Mouse (Mus musculus) left cerebral cortex, postnatal 14 days (tissue): ENCODE data around the gene Plekhg1. TPM values are rescaled to one million over a fixed set of nuclear protein-coding genes. Genes with fewer than 3 reads are reported as not detected.

Experiments used
- DNase-seq, 2 experiments: peaks; one replicate each; pipeline ENCODE4 v3.0.0; 2021 to 2022; ENCODE audit warnings: low spot score in 2 of 2, mixed read lengths in 1 of 2
- intact Hi-C: fragments of 180-260 bp; cut with DNase I; formaldehyde crosslinking; loops from one replicate; pipeline ENCODE4 v1.15.1; 2025
- total RNA-seq, 2 experiments: library from RNA; stranded (reverse); gene quantifications; 2 replicates each; pipeline ENCODE4 v1.2.3; 2021

Plekhg1 gene
- total RNA-seq, 2 experiments from 2014 or later = 14.3 to 16.5 TPM

DNA sequence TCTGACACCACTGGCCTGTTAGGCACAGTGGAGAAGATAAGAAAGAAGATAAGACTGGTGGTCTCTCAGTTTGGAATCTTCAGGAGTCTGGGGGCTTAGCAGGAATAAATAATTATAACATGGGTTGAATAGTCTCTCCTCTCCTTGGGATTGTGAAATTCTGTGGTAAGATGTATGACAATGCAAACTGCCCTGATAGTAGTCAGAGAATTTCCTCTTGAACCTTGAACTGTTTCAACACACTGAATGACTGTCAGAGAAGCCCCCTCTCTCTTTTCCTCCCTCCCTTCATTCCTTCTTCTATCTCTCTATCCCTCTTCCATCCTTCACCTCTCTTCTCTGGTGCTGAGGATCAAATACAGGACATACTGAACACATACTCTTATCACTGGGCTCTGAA lies 196.7 kb downstream of the Plekhg1 start:
- no peak for DNase-seq
- intact Hi-C loops = no loop called here

- no peak for DNase-seq
Measured at GRCm38 (mm10) chr10:3939895-3940595, 199.9 kb downstream of the Plekhg1 start.

GRCm38 (mm10) chr10:3940596-3940975 lies 200.4 kb downstream of the Plekhg1 start:
- no peak for DNase-seq
- intact Hi-C loops = loop anchor here (5.0 kb wide), 2 partner anchors 198 to 608 kb away; partner anchors contain the start of gene Plekhg1

More at GRCm38 (mm10) chr10:3939895-3940595, 199.9 kb downstream of the Plekhg1 start:
- intact Hi-C loops = loop anchor here (5.0 kb wide), 2 partner anchors 198 to 608 kb away; partner anchors contain the start of gene Plekhg1

- no peak for DNase-seq
- intact Hi-C loops = loop anchor here (5.0 kb wide), 2 partner anchors 199 to 609 kb away; partner anchors contain the start of gene Plekhg1
Measured at GRCm38 (mm10) chr10:3941054-3941757, 201.0 kb downstream of the Plekhg1 start.

GRCm38 (mm10) chr10:3942289-3942688 lies 202.1 kb downstream of the Plekhg1 start:
- intact Hi-C loops = loop anchor here (5.0 kb wide), 2 partner anchors 200 to 610 kb away; partner anchors contain the start of gene Plekhg1
- no peak for DNase-seq

DNA sequence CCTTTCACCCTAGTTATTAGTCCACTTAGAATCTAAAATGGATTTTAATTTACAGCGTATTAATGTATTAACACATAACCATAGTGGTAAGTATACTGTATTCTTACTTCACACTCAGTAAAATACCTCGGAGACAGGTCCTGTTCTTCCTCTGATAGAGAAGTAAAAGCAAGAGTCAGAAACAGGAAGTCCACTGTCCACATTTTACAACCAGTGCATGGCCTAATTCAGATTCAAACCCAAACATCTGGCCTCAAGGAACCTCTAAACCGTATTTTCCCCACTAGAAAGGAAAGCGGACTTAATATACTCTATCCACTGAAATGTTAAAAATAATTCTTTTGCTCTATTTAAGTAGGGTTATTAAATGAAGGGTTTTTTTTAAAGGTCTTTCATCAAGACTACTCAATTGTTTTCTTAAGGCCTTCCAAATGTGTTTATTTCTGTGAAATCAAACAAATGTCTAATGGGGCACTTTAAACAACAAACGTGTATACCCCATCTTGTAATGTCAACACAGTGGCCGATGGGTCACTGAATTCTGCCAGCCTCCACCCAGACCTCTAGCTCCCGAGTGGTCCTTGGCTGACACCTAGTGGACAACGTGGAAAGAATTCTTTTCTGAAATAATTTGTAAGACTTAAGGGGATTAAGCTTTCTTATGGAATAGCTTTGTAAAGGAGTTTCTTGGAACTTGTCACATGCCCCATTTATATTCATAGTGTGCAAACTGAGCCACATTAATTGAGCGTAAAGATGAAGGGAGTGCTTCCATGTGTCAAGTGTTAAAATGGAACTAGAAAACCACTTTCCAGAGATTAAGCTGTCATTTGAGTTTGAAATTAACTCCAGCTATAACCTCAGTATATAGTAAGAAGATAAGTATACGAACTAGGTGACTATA lies 203.6 kb downstream of the Plekhg1 start:
- intact Hi-C loops = loop anchor here (1.0 to 5.0 kb wide), 4 partner anchors 201 to 611 kb away; partner anchors contain the start of gene Plekhg1

GRCm38 (mm10) chr10:3946871-3947270 lies 206.7 kb downstream of the Plekhg1 start:
- intact Hi-C loops = no loop called here
- no peak for DNase-seq

More for the DNA sequence above, 203.6 kb downstream of the Plekhg1 start:
- DNase-seq = peak in 1 of 2 experiments; percentile 63

GRCm38 (mm10) chr10:3947346-3947745 lies 207.2 kb downstream of the Plekhg1 start:
- intact Hi-C loops = no loop called here
- DNase-seq = no peak

DNA sequence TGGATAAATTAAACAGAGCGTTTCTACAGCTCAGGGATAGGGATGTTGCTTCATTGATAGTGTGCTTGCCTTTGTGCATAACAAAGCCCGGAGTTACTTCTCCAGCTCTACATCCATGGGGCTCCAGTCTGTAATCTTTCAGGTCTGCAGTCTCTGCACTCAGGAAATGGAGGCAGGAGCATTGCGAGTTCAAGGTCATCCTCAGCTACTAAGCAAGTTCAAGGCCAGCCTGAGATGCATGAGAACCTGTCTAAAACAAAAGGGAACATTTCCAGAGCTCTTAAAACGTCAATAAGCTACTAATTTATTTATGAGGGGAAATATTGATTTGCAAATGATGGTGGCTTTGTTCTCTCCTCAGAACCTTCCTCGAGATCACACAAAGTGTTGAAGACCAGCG lies 209.1 kb downstream of the Plekhg1 start:
- no peak for DNase-seq
- intact Hi-C loops = no loop called here

GRCm38 (mm10) chr10:3956471-3956870 lies 216.3 kb downstream of the Plekhg1 start:
- DNase-seq = no peak
- intact Hi-C loops = no loop called here

DNA sequence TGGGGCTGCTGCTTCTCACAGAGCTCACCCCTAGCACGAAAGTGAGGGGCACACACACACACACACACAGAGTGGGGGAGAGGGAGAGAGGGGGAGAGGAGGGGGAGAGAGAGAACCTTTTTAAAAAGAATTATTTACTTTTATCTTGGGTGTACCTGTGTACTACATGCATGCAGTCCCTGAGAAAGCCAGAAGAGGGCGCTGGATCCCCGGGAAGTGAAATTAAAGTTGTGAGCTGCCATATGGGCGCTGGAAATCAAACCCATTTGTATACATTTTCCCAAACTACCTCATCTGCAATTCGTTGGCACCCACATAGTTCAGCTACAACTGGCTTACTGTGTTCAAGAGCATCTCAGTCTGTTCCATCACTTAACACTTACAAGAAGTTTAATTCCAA lies 218.4 kb downstream of the Plekhg1 start:
- no peak for DNase-seq
- intact Hi-C loops = no loop called here

GRCm38 (mm10) chr10:3969026-3969425 lies 228.9 kb downstream of the Plekhg1 start:
- intact Hi-C loops = no loop called here
- no peak for DNase-seq

GRCm38 (mm10) chr10:3972237-3972636 lies 232.1 kb downstream of the Plekhg1 start:
- DNase-seq = no peak
- intact Hi-C loops = no loop called here

DNA sequence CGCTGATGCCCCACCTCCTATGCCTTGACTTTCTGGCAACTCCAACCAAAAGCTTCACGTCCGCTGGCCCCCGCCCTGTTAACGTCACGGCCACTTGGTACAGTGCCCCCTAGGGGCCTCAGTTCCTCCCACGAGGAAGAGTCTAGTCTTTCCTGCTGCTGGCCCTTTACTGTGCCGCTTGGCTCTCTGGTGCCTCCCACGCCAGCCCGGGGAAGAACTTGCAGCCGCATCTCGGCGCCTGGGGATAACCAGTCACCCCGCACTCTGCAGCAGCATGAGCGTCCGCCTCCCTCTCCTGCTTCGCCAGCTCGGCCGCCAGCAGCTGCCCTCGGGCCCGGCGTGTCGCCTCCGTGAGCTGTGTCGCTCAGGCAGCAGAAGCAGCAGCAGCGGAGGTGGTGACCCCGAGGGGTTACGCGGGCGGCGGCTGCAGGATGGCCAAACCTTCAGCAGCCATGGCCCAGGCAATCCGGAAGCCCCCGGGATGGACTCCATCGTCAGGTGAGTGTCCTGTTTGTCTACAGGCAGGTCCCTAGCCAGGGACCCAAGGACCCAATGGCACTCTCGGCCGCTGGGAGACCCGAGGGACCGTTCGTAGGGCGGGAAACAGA lies 232.9 kb downstream of the Plekhg1 start, which contains the start of gene Mthfd1l:
TSS of gene Mthfd1l (plus strand) at position 138 of the 608 bp plus-strand sequence.
- intact Hi-C loops = no loop called here
- peak; percentile 81 to 89 for DNase-seq

DNA sequence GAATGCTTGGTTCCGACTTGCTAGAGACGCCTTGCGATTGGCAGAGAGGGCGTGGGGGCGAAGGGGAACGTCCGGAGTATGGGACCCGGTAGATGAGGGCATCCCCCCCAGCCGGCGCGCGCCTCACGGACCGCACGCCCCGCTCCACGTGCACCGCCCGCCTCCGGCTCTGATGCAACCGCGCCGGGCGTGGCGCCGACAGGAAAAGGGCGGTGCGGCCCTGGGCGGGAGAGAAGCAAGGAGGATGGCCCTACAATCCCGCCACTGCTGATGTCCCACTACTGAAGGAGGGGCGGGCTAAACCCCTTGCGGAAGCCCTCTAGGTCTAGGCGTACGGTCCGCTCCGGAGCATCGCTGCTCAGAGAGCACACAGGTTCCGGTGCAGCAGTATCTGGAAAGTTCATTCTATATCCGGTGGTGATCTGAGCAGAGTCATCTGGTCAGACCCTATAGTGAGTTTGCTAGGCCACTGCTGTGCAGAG lies 233.5 kb downstream of the Plekhg1 start:
- intact Hi-C loops = no loop called here
- DNase-seq = peak; percentile 82 to 85

GRCm38 (mm10) chr10:3974380-3974779 lies 234.2 kb downstream of the Plekhg1 start:
- no peak for DNase-seq
- intact Hi-C loops = no loop called here

GRCm38 (mm10) chr10:3975898-3976622 lies 235.9 kb downstream of the Plekhg1 start:
- intact Hi-C loops = no loop called here
- DNase-seq = no peak

DNA sequence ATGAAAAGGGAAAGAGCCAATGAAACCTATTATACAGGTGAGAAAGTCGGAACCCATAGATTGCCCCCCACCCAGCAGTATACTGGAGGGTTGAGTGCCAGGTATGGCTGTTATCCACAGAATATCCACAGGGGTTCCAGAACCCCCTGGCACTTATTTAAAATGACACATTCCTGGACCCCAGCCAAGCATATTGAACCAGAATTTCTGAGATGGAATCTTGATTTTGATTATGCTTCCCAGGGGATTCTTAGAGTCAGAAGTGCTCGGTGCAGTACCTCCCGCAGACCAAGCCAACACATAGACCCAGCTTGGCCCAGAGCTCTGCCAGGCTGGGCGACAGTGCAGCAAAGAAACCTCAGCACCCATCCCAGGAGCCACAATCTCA lies 236.5 kb downstream of the Plekhg1 start:
- intact Hi-C loops = no loop called here
- DNase-seq = no peak
